Mouse (Mus musculus): ENCODE results near the gene Nosip. TPM values are rescaled to one million over a fixed set of nuclear protein-coding genes. Genes with fewer than 3 reads are reported as not detected.
A peak's percentile ranks its signal among the peaks of the same experiment; 100 is the strongest.
"Not testable (repeated sequence)": the region's sequence is repeated elsewhere in the genome, so short reads cannot be mapped to it uniquely, and the experiment has no call there.

Gene Nosip
- total RNA-seq (2015): 41.4 and 46.3 TPM in 2 replicates
- 54.2 and 56.8 TPM in 2 replicates for total RNA-seq (2017)

GRCm38 (mm10) chr7:45062239-45062835 lies at the start of gene Nosip, which contains the start of gene Prrg2:
Nosip (plus strand) TSS chr7:45062429.
Prrg2 (minus strand) TSS chr7:45062677.
- peak; percentile 98 for ATAC-seq (ENCODE audit: poor library complexity, severe bottlenecking)

GRCm38 (mm10) chr7:45012824-45013223 lies 49.4 kb upstream of the Nosip start:
- no peak for ATAC-seq (ENCODE audit: poor library complexity, severe bottlenecking)

- no peak for ATAC-seq (ENCODE audit: poor library complexity, severe bottlenecking)
Measured at GRCm38 (mm10) chr7:45013366-45014095, 48.7 kb upstream of the Nosip start.

GRCm38 (mm10) chr7:45014096-45014451 lies 48.2 kb upstream of the Nosip start:
- no peak for ATAC-seq (ENCODE audit: poor library complexity, severe bottlenecking)

- ATAC-seq (ENCODE audit: poor library complexity, severe bottlenecking): no peak
Measured at GRCm38 (mm10) chr7:45015344-45015956, 46.8 kb upstream of the Nosip start.

GRCm38 (mm10) chr7:45015957-45016612 lies 46.1 kb upstream of the Nosip start, which contains the start of gene Scaf1:
Scaf1 (minus strand) TSS chr7:45016363.
- ATAC-seq (ENCODE audit: poor library complexity, severe bottlenecking): peak; percentile 78

GRCm38 (mm10) chr7:45016761-45017160 lies 45.5 kb upstream of the Nosip start:
- no peak for ATAC-seq (ENCODE audit: poor library complexity, severe bottlenecking)

- peak; percentile 74 for ATAC-seq (ENCODE audit: poor library complexity, severe bottlenecking)
Measured at GRCm38 (mm10) chr7:45017242-45018061, 44.8 kb upstream of the Nosip start, which contains the start of gene Rras. Rras (plus strand) TSS chr7:45017961.

GRCm38 (mm10) chr7:45019031-45019571 lies 43.1 kb upstream of the Nosip start:
- no peak for ATAC-seq (ENCODE audit: poor library complexity, severe bottlenecking)

- ATAC-seq (ENCODE audit: poor library complexity, severe bottlenecking): no peak
Measured at GRCm38 (mm10) chr7:45020225-45020624, 42.0 kb upstream of the Nosip start.

- not testable (repeated sequence) for ATAC-seq (ENCODE audit: poor library complexity, severe bottlenecking)
Measured at GRCm38 (mm10) chr7:45023711-45024110, 38.5 kb upstream of the Nosip start.

- ATAC-seq (ENCODE audit: poor library complexity, severe bottlenecking): no peak
Measured at GRCm38 (mm10) chr7:45024281-45025248, 37.7 kb upstream of the Nosip start.

- no peak for ATAC-seq (ENCODE audit: poor library complexity, severe bottlenecking)
Measured at GRCm38 (mm10) chr7:45025601-45026220, 36.5 kb upstream of the Nosip start.

GRCm38 (mm10) chr7:45026256-45026655 lies 36.0 kb upstream of the Nosip start:
- no peak for ATAC-seq (ENCODE audit: poor library complexity, severe bottlenecking)

- no peak for ATAC-seq (ENCODE audit: poor library complexity, severe bottlenecking)
Measured at GRCm38 (mm10) chr7:45027761-45028160, 34.5 kb upstream of the Nosip start.

- no peak for ATAC-seq (ENCODE audit: poor library complexity, severe bottlenecking)
Measured at GRCm38 (mm10) chr7:45028351-45028750, 33.9 kb upstream of the Nosip start.

GRCm38 (mm10) chr7:45029995-45030394 lies 32.2 kb upstream of the Nosip start:
- ATAC-seq (ENCODE audit: poor library complexity, severe bottlenecking): no peak

GRCm38 (mm10) chr7:45030857-45031256 lies 31.4 kb upstream of the Nosip start:
- ATAC-seq (ENCODE audit: poor library complexity, severe bottlenecking): no peak
